Mouse (Mus musculus) right cerebral cortex, postnatal 4 days (tissue): ENCODE results near the gene Gm44805.

Experiments
- DNase-seq: peaks from one replicate; pipeline ENCODE4 v3.0.0-alpha.2; 2022

Gm44805 gene

GRCm38 (mm10) chr7:19628192-19628535 is 53.1 kb downstream of the Gm44805 start:
- DNase-seq, result peak; percentile 59

- DNase-seq, result no peak
Observed at GRCm38 (mm10) chr7:19627721-19628120, 53.5 kb downstream of the Gm44805 start.

GRCm38 (mm10) chr7:19623433-19623832 is 57.8 kb downstream of the Gm44805 start:
- DNase-seq, result no peak

GRCm38 (mm10) chr7:19622241-19622640 is 59.0 kb downstream of the Gm44805 start:
- DNase-seq, result no peak
